Mouse (Mus musculus) c-Kit-positive CD71-positive TER-119-negative erythroid progenitor cells, embryonic 14.5 days (primary cell): ENCODE results near the gene Best1.
A peak's percentile ranks its signal among the peaks of the same experiment; 100 is the strongest.

Experiments used
- DNase-seq: peaks from one replicate; pipeline ENCODE4 v3.0.0-alpha.2; 2013; ENCODE audit warnings: low read depth

Best1 gene

GRCm38 (mm10) chr19:10001206-10001969, at the start of gene Best1, which contains the start of gene Rab3il1:
Best1 (minus strand) TSS chr19:10001633.
Rab3il1 (plus strand) TSS chr19:10001669.
- DNase-seq, result no peak

- DNase-seq, result no peak
Measured at GRCm38 (mm10) chr19:10050438-10050837, 49.0 kb upstream of the Best1 start.

DNA sequence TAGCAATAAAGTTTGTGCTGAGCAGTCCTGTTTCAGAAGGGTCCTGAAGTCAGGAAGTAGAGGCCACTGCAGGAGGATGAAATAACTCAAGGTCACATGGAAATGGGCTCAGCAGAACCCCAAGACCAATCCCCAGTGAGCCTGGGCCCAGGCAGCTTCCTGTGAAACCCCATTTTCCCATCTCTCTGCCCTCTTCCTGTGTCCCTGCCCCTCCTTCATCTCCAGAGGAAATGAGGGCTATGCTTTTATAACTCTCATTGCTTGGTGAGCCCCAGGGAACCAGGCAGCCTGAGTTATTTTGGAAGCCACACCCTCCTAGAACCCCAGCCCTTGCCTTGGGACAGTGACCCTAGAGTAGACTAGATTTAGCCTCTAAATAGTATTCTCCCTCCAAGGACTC, 48.1 kb upstream of the Best1 start:
- DNase-seq, result no peak

GRCm38 (mm10) chr19:10046983-10047382, 45.5 kb upstream of the Best1 start:
- no peak for DNase-seq

GRCm38 (mm10) chr19:10046346-10046745, 44.9 kb upstream of the Best1 start:
- DNase-seq, result no peak

GRCm38 (mm10) chr19:10045707-10046106, 44.3 kb upstream of the Best1 start:
- peak; percentile 68 for DNase-seq

DNA sequence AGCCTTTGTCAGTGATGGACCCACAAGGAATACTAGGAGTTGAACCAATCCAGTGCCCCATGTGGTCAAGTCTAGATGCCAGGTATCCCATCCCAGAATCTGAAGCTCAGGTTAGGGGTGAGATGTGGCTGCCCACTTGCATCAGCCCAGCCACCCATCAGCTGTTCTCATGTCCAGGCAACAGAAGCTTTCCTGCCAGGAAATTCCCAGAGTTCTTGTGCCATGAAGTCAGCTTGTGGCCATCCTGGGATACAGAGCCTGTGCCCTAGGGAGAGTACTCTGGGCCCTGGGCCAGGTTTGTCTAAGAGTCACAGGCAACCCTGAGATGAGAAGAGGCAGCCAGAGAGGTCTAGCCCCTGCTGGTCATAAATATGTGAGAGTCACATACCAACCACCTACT, 42.2 kb upstream of the Best1 start:
- no peak for DNase-seq

DNA sequence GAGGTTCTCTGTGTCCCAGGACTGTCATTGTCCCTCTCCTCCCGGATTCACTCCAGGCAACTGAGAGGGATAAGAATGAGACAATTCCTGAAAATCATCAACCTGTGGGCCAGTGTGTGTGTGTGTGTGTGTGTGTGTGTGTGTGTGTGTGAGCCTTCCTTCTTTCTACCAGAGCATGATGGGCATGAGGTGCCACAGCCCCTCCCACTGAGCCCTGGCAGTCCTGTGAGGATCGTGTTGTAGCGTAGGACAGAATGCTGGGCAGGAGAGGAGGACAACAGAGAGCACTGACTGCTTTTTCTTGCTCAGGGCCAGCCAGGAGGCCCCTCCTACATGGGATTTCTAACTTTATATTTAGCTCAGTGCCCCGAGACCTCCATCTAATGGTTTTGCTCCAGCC, 41.4 kb upstream of the Best1 start:
- DNase-seq, result no peak

GRCm38 (mm10) chr19:10042232-10042631, 40.8 kb upstream of the Best1 start:
- DNase-seq, result peak; percentile 75

DNA sequence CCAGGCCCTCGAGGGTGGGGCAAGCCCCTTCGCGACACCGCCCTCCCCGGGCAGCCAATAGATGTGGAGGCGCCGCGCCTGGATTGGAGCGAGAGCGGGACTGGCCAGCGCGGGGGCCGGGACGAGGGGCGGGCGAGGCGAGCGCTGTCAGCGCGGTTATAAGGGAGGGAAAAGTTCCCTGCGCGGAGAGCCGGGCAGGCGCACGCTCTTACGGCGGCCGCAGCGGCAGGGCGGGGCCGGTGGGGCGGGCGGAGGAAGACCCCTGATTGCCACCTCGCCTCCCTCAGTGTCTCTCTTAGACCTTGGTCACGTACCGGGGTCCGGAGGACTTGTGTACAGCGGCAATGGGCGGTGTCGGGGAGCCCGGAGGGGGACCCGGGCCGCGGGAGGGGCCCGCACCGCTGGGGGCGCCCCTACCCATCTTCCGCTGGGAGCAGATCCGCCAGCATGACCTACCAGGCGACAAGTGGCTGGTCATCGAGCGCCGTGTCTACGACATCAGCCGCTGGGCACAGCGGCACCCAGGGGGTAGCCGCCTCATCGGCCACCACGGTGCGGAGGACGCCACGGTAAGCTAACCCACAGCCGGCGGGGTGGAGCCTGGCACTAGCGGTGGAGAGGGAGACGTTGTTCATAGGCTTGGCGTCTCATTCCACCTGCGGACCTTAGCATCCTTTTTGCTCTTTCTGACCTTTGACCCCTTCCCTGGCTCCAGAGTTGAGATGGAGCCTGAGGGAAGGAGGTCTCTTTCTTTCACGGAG, 40.1 kb upstream of the Best1 start, which contains the start of gene Fads3:
TSS of gene Fads3 (plus strand) at position 182 of the 761 bp plus-strand sequence.
- no peak for DNase-seq

DNA sequence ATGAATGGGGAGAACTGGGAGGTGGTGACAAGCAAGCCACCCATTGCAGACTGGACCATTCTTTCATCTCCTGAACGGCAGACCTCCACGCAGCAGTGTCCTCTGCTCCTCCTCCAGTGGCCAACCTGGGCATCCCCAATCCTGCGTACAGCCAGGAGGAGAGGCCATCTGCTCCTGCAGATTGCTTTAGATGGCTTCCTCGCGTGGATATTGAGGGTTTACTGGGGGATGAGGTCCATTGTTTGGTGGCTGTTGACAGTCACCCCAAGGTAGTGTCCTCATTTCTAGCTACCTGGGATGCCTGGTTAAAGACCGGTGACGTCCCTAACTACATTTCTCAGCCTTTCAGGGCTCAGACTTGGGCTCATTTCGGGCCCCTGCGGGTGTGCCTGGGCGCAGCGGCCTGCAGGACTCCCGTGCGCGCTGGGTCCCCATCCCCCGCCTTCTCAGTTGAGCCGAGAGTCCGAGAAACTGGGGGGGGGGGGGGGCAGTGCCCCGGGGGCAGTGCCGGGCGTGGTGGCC, 39.5 kb upstream of the Best1 start:
- no peak for DNase-seq

DNA sequence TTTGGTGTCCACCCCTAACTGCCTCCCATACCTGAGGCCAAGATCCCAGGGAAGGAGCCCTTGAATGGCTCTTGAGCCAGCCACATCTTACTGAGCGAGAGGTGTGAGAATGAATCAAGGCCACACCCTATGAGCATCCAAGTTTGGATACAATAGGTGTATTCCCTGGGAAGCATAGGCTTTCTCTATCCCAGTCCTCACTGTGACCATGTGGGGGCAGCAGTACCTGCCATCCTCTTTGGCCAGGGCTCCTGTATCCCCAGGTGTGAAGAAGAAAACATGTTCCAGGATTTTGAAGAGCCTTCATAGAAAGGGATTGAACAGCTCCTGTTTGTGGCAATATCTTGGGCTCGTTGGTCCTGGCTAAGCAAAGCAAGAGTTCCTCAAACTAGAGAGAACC, 38.2 kb upstream of the Best1 start:
- DNase-seq, result no peak

DNA sequence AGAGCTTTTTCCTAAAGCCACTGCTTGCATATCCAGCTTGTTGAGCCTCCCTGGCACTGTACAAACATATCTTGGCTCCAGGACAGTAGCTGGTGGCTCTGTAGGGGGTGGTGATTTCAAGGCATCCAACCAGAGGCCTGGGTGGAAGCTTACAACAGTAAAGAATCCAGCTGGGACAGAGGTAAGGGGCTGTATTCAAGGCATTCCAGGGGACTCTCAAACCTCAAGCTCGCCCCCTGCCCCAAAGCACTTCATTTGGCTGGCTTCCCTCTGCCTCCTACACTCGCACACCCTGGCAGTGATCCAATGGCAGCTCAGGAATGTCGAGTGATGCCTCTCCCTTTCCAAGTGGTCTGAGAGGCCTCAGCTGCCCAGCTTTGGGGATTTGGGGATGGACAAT, 37.5 kb upstream of the Best1 start:
- no peak for DNase-seq

- no peak for DNase-seq
Measured at GRCm38 (mm10) chr19:10038364-10038763, 36.9 kb upstream of the Best1 start.

- no peak for DNase-seq
Measured at GRCm38 (mm10) chr19:10037534-10037933, 36.1 kb upstream of the Best1 start.

DNA sequence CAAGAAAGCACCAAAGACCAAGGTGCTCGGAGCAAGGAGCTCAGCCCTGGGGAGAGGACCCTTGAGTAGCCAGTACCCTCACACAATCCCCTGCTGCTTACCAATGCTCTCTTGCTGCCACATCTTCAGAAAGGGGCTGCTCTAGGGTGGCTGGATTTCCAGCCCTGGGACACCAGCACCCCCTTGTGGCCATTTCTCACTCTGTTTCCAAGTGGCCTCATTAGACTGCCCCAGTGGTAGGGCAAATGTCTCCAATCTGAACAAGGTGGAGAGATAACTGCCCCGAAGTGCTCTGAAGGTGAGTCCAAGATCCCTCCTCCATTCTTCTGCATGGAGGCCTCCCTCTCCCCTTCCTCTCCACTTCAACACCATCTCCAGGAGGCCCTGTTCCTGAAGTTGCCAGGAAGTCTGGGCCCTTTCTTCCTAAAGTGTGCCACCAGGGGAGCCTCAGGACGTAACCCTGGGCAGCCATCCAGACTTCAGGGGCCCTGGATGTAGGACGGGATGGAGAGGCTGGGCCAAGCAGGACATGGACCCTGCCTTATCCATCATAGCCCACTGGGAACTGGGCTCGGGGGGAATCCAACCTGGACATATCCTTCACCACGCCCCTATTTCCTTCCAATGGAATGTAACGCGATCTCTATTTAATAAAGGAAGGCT, 33.5 kb upstream of the Best1 start:
- DNase-seq, result peak; percentile 77

DNA sequence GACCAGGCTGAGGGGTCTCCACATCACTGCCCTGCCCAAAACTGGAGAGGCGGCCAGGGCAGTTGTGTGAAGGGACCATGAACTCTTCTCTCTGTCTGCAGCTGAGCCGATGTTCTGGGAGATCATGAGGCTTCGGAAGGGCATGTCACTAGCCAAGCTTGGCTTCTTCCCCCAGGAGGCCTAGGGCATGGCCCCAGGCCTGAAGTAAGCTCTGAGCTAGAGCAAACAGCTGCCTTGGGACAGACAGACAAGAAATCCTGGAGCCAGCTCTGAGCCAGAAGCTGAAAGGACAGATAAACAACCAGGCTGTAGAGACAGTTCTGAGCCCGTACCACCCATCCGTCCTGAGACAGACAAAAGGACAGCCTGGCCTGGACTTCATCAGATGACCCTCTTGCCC, 32.9 kb upstream of the Best1 start:
- no peak for DNase-seq

- no peak for DNase-seq
Measured at GRCm38 (mm10) chr19:10033211-10033973, 32.0 kb upstream of the Best1 start.

- DNase-seq, result no peak
Measured at GRCm38 (mm10) chr19:10029746-10030145, 28.3 kb upstream of the Best1 start.

- no peak for DNase-seq
Measured at GRCm38 (mm10) chr19:10025169-10025875, 23.9 kb upstream of the Best1 start.

- DNase-seq, result no peak
Measured at GRCm38 (mm10) chr19:10023304-10023758, 21.9 kb upstream of the Best1 start.
